10 mouse cellular contexts compared by ENCODE assay signal in genomic region chr12:117404157-117404752, GRCm38 (mm10).
DNase-seq lines count a peak whose midpoint lies in the region; ATAC-seq and TF ChIP-seq lines count a peak whose summit lies in the region.
"Had no signal": no experiment of that assay in that cellular context is flagged by ENCODE, and none has a peak within 500 bp of the region (broad histone marks: within the 10 kb centered on the region; RNA-seq: fewer than 3 reads in every experiment).

No protein-coding gene starts in this region.

- H3K9me3 ChIP-seq in stomach, embryonic 14.5 days (ENCODE audit: control insufficient read depth, low read depth, low read length), result no peaks in the 10 kb centered on the region
- H3K9me3 ChIP-seq in stomach, postnatal 0 days (ENCODE audit: control insufficient read depth, low read length), result no peaks in the 10 kb centered on the region
- no peaks in the 10 kb centered on the region for H3K9me3 ChIP-seq in midbrain, embryonic 11.5 days (ENCODE audit: control insufficient read depth, low read length)
- H3K9me3 ChIP-seq: hindbrain, embryonic 13.5 days; liver, embryonic 15.5 days had no signal

- peak overlapping the region; percentile 38; the same call in 1 of the 2 replicates for H3K27ac ChIP-seq in gastrocnemius, adult 2 months
- H3K27ac ChIP-seq in stomach, embryonic 14.5 days (ENCODE audit: low read length), result no peak overlapping the region
- H3K27ac ChIP-seq in stomach, postnatal 0 days (replicated peaks), result no peak overlapping the region
- H3K27ac ChIP-seq in kidney, adult 2 months (ENCODE audit: insufficient read depth, low read depth, low read length), result no peak overlapping the region
- no peak overlapping the region for H3K27ac ChIP-seq in midbrain, embryonic 11.5 days (ENCODE audit: low read depth, low read length)
- H3K27ac ChIP-seq: hindbrain, embryonic 13.5 days; liver, embryonic 15.5 days had no signal

- no peaks in the 10 kb centered on the region for H3K4me1 ChIP-seq in stomach, embryonic 14.5 days (ENCODE audit: control insufficient read depth, insufficient read depth, low read length)
- no peaks in the 10 kb centered on the region for H3K4me1 ChIP-seq in stomach, postnatal 0 days (replicated peaks; ENCODE audit: control insufficient read depth, insufficient read depth)
- no peaks in the 10 kb centered on the region for H3K4me1 ChIP-seq in kidney, adult 2 months (ENCODE audit: control insufficient read depth, insufficient read depth, low read length)
- no peaks in the 10 kb centered on the region for H3K4me1 ChIP-seq in midbrain, embryonic 11.5 days (ENCODE audit: control insufficient read depth, insufficient read depth, low read length)

- no peak for TF ChIP-seq EP300 in stomach, postnatal 0 days (optimal IDR thresholded peaks at IDR 0.05)

- DNase-seq in gastrocnemius, adult 2 months, result no peak
- no peak for DNase-seq in gastrocnemius, adult 8-10 months (ENCODE audit: low spot score in 2 of 2)
- no peak for DNase-seq in stomach, postnatal 0 days (ENCODE audit: low spot score)
- DNase-seq in kidney, adult 2 months, result peak; percentile 50
- no peak for DNase-seq in thymus, postnatal 25 days
- DNase-seq in layer of hippocampus, postnatal 14 days (ENCODE audit: low spot score in 2 of 2), result no peak
- DNase-seq in midbrain, embryonic 11.5 days (ENCODE audit: low spot score, missing footprints), result no peak

- intact Hi-C loops in gastrocnemius, adult 2 months (cut with DNase I), result no loop called here

- no peaks in the 10 kb centered on the region for H3K36me3 ChIP-seq in stomach, embryonic 14.5 days (ENCODE audit: control insufficient read depth, insufficient read depth, low read length)
- no peaks in the 10 kb centered on the region for H3K36me3 ChIP-seq in stomach, postnatal 0 days (ENCODE audit: control insufficient read depth, insufficient read depth, low read length)
- no peaks in the 10 kb centered on the region for H3K36me3 ChIP-seq in kidney, adult 2 months (ENCODE audit: control insufficient read depth, insufficient read depth, low read length)
- H3K36me3 ChIP-seq in midbrain, embryonic 11.5 days (ENCODE audit: control insufficient read depth, insufficient read depth, low read length), result no peaks in the 10 kb centered on the region
- H3K36me3 ChIP-seq: hindbrain, embryonic 13.5 days; liver, embryonic 15.5 days had no signal

- no peak for TF ChIP-seq CTCF in gastrocnemius, adult 2 months (IDR thresholded peaks at IDR 0.05)
- TF ChIP-seq CTCF in stomach, postnatal 0 days (IDR thresholded peaks at IDR 0.05; ENCODE audit: low read depth), result no peak
- no peak for TF ChIP-seq CTCF in kidney, adult 2 months (conservative IDR thresholded peaks at IDR 0.05; ENCODE audit: insufficient read depth, insufficient read length, low read depth, low read length)

- no peak overlapping the region for H3K9ac ChIP-seq in stomach, embryonic 14.5 days (replicated peaks; ENCODE audit: low read depth, low read length)
- H3K9ac ChIP-seq in stomach, postnatal 0 days (ENCODE audit: low read length), result no peak overlapping the region
- no peak overlapping the region for H3K9ac ChIP-seq in midbrain, embryonic 11.5 days (ENCODE audit: low read length)
- H3K9ac ChIP-seq: hindbrain, embryonic 13.5 days; liver, embryonic 15.5 days had no signal

- 41% methylated on average over 5 of the region's 5 CpGs for WGBS in stomach, embryonic 14.5 days
- 39% methylated on average over 5 of the region's 5 CpGs for WGBS in stomach, postnatal 0 days
- 40% methylated on average over 5 of the region's 5 CpGs for WGBS in kidney, adult 2 months
- WGBS in midbrain, embryonic 11.5 days, result 70% methylated on average over 5 of the region's 5 CpGs

- TF ChIP-seq POLR2A in kidney, adult 2 months (IDR thresholded peaks at IDR 0.05; ENCODE audit: low read depth, low read length), result no peak

- H3K4me2 ChIP-seq in stomach, embryonic 14.5 days (replicated peaks; ENCODE audit: low read depth, low read length), result no peak overlapping the region
- H3K4me2 ChIP-seq in stomach, postnatal 0 days (replicated peaks; ENCODE audit: low read depth), result no peak overlapping the region
- H3K4me2 ChIP-seq in midbrain, embryonic 11.5 days, result no peak overlapping the region
- H3K4me2 ChIP-seq: hindbrain, embryonic 13.5 days; liver, embryonic 15.5 days had no signal

- no peaks in the 10 kb centered on the region for H3K27me3 ChIP-seq in stomach, embryonic 14.5 days (ENCODE audit: control insufficient read depth, insufficient read depth, low read length)
- H3K27me3 ChIP-seq in stomach, postnatal 0 days (ENCODE audit: control insufficient read depth, insufficient read depth, low read length), result no peaks in the 10 kb centered on the region
- no peaks in the 10 kb centered on the region for H3K27me3 ChIP-seq in kidney, adult 2 months (replicated peaks; ENCODE audit: control insufficient read depth, insufficient read depth, low read length)
- no peaks in the 10 kb centered on the region for H3K27me3 ChIP-seq in midbrain, embryonic 11.5 days (ENCODE audit: control insufficient read depth, insufficient read depth, low read length)
- H3K27me3 ChIP-seq: liver, embryonic 15.5 days had no signal

- 0 out of 2 replicates have a peak, but pooled peaks have one; percentile 33 for ATAC-seq in stomach, embryonic 14.5 days (ENCODE audit: insufficient number of reproducible peaks, insufficient read depth, low FRiP score, low read depth)
- no peak for ATAC-seq in stomach, postnatal 0 days (ENCODE audit: low FRiP score, low TSS enrichment)
- no peak for ATAC-seq in midbrain, embryonic 11.5 days (ENCODE audit: low FRiP score)

- H3K4me3 ChIP-seq in gastrocnemius, adult 2 months, result no peak overlapping the region
- no peak overlapping the region for H3K4me3 ChIP-seq in stomach, embryonic 14.5 days (ENCODE audit: low read depth, low read length)
- H3K4me3 ChIP-seq in stomach, postnatal 0 days (ENCODE audit: low read depth, low read length), result no peak overlapping the region
- no peak overlapping the region for H3K4me3 ChIP-seq in kidney, adult 2 months (ENCODE audit: insufficient read depth, low read depth, low read length)
- H3K4me3 ChIP-seq in midbrain, embryonic 11.5 days (ENCODE audit: low read depth, low read length), result no peak overlapping the region
- H3K4me3 ChIP-seq: hindbrain, embryonic 13.5 days; liver, embryonic 15.5 days had no signal
